Mouse (Mus musculus) intestine, embryonic 14.5 days (tissue): ENCODE measurements around the gene Bnc1. TPM values are rescaled to one million over a fixed set of nuclear protein-coding genes. Genes with fewer than 3 reads are reported as not detected.

Experiments used
- polyA plus RNA-seq: library from polyadenylated mRNA; unstranded; fragments of >200 nt; fragmentation: Nextera tagmentation; extraction: Ambion mirVana; gene quantifications from 2 replicates; pipeline ENCODE4 v1.2.1, GENCODE M21; 2014

Gene Bnc1
- polyA plus RNA-seq, 1 experiment from 2014 or later: 6.2 TPM

Other genes starting within 250 kb of the Bnc1 start
- 125 and 136 TPM in 2 replicates for gene Ramac, start 229.4 kb downstream of the Bnc1 start, polyA plus RNA-seq
- gene 3110040N11Rik, start 202.8 kb downstream of the Bnc1 start, polyA plus RNA-seq: 48.1 and 50.4 TPM in 2 replicates
- gene Btbd1, start 162.9 kb downstream of the Bnc1 start, polyA plus RNA-seq: 76.5 and 78.3 TPM in 2 replicates
- gene Gm10160, start 136.5 kb downstream of the Bnc1 start, polyA plus RNA-seq: not detected in 2 replicates
- gene Tm6sf1, start 133.3 kb downstream of the Bnc1 start, polyA plus RNA-seq: 19.8 and 20.1 TPM in 2 replicates
- gene Hdgfl3, start 57.8 kb downstream of the Bnc1 start, polyA plus RNA-seq: 17.5 and 19.1 TPM in 2 replicates
- 17.4 and 24.4 TPM in 2 replicates for gene Sh3gl3, start 181.5 kb upstream of the Bnc1 start, polyA plus RNA-seq